Mouse (Mus musculus) Patski (cell line): ENCODE results near the gene Evi5l. TPM values are rescaled to one million over a fixed set of nuclear protein-coding genes. Genes with fewer than 3 reads are reported as not detected.
A peak's percentile ranks its signal among the peaks of the same experiment; 100 is the strongest.

Experiments used
- ATAC-seq: fragments of 100-300 bp; one replicate; pipeline ENCODE4 v1.8.0; 2021
- CTCF ChIA-PET: fragments of 350-600 bp; sonication (Branson Sonifier 250); formaldehyde crosslinking; loops from one replicate; lab custom pipeline; 2022; ENCODE audit warnings: inconsistent platforms; lab: Charles Lee
- POLR2A ChIA-PET: fragments of 350-600 bp; sonication (Branson Sonifier 250); formaldehyde crosslinking; loops from one replicate; lab custom pipeline; 2022; ENCODE audit warnings: antibody characterized with exemption, inconsistent platforms; lab: Charles Lee
- DNase-seq: peaks from one replicate; pipeline ENCODE4 v3.0.0-alpha.2; 2011; ENCODE audit warnings: low read depth, low spot score
- H3K27me3 ChIP-seq: fragments of 371-371 bp; one replicate; pipeline ENCODE4 v1.5.1; 2021
- CTCF ChIP-seq: fragments of 100-300 bp; IDR thresholded peaks from one replicate; pipeline ENCODE4 v1.5.1; 2021
- in situ Hi-C: fragments of 300-500 bp; cut with MboI; formaldehyde crosslinking; loops from 3 replicates; pipeline ENCODE4 v1.11.1; 2018; ENCODE audit warnings: low pct_unique_long_range_greater_than_20kb, mixed read lengths
- polyA plus RNA-seq: library from polyadenylated mRNA; unstranded; gene quantifications from one replicate; pipeline ENCODE4 v1.2.3, GENCODE M21; 2021

Evi5l gene
- polyA plus RNA-seq, 1 experiment from 2014 or later: 27.6 TPM

DNA sequence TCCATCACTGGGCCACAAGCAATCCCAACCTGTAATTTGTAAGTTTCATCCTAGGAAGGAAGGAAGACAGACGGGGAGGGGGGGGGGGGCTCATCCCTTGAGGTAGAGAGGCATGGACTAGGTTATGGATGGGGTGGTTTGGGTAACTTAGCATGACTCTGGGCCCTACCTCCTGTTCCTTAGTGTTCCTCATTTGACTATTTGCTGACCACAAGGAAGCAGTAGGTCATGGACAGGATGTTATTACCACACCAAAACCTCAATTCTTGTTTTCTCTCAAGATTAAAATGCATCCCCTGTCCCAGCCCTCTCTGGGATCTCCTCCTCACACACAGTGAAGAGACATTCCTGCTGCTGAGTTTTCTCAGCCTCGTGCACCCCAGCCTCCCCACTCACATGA lies 35.0 kb downstream of the Evi5l start:
- in situ Hi-C loops: no loop called here
- no peak for TF ChIP-seq CTCF
- H3K27me3 ChIP-seq: no peaks in the 10 kb centered on the region
- POLR2A ChIA-PET: no interaction called here
- DNase-seq (no peak), ATAC-seq (no peak)
- CTCF ChIA-PET: no interaction called here

DNA sequence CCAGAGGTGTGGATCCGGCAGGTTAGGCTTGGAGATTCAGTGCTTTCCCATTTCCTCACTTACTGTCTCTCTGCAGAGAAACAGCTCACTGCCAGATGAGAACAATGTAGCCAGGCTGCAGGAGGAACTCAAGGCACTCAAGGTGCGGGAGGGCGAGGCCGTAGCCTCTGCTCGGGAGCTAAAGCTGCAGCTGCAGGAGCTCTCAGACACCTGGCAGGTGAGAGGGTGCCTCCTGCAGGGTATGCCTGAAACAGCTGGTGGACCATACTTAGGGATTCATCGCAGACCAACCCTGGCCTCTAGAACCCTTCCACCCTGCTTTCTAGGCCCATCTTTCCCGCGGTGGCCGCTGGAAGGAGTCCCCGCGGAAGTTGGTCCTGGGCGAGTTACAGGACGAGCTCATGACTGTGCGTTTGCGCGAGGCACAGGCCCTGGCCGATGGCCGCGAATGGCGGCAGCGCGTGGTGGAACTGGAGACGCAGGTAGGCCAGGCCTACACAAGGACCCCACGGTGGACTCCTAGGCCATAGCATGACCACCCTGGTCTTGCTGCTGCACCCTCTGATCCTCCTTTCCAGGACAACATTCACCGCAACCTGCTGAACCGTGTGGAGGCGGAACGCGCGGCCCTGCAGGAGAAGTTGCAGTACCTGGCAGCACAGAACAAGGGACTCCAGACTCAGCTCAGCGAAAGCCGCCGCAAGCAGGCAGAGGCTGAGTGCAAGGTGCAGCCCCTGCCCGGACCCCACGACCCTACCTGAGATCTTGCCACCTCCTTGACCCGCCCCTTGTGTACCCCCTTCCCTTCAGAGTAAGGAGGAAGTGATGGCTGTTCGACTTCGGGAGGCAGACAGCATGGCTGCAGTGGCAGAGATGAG lies 39.1 kb downstream of the Evi5l start:
- ATAC-seq: no peak
- ChIA-PET POLR2A (interaction anchor here (0.8 kb wide), 1 partner anchor 13 kb away, joined by 9 read pairs; no protein-coding TSS in a partner anchor), CTCF (interaction anchor here (1.2 to 1.9 kb wide), 2 partner anchors 10 to 12 kb away, joined by 3 to 6 read pairs; no protein-coding TSS in a partner anchor)
- no peak for DNase-seq
- H3K27me3 ChIP-seq: no peaks in the 10 kb centered on the region
- TF ChIP-seq CTCF: no peak
- in situ Hi-C loops: no loop called here

DNA sequence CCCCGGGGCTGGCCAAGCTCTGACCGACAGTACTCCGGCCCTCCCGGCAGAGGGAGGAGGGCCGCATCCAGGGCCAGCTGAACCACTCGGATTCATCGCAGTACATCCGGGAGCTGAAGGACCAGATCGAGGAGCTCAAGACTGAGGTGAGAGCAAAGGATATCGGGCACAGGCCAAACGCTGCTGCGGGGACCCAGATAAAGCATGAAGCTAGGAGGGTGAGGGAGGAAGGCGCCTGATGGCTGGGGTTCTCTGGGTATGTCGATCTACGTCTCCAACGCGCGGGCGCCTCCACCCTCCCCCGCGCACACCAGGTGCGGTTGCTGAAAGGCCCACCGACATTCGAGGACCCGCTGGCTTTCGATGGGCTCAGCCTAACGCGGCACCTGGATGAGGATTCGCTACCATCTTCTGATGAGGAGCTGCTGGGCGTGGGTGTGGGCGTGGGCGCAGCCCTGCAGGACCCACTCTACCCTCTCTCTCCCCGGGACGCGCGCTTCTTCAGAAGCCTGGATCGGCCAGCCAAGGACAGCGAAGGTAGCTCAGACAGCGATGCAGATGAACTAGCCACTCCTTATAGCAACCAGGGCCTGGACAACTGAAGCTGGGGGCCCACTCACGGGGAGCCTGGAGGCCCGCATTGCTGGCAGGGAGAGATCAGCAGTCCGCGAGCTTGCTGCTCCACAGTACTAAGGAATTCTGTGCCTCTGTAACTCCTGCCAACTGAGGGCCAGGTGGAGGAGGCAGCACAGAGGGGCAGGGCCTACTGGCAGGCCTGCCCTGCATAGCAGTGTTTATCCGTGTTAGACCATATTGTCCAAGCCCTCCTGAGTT lies 40.0 kb downstream of the Evi5l start:
- CTCF ChIA-PET: interaction anchor here (1.2 to 1.9 kb wide), 2 partner anchors 11 to 13 kb away, joined by 3 to 6 read pairs; no protein-coding TSS in a partner anchor
- H3K27me3 ChIP-seq: no peaks in the 10 kb centered on the region
- ATAC-seq (no peak), DNase-seq (no peak)
- in situ Hi-C loops: no loop called here
- POLR2A ChIA-PET: no interaction called here
- no peak for TF ChIP-seq CTCF

GRCm38 (mm10) chr8:4207016-4207350 lies 40.6 kb downstream of the Evi5l start:
- no peak for TF ChIP-seq CTCF
- no peak for ATAC-seq
- CTCF ChIA-PET: no interaction called here
- in situ Hi-C loops: no loop called here
- no peaks in the 10 kb centered on the region for H3K27me3 ChIP-seq
- POLR2A ChIA-PET: no interaction called here
- no peak for DNase-seq

DNA sequence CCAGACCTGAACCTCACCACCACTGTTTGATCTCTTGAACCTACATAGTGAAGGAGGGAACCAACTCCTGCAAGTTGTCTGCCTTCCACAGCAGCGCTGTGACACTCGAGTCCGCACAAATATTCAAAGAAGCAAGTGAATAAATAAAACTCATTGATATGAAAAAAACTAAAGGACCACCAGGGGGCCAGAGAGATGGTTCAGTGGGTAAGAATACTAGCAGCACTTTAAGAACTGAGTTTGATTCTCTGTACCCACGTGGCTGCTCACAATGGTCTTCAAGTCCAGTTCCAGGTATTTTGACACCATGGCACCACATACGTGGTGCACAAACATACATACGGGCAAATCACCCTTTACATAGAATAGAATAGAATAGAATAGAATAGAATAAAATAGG lies 44.7 kb downstream of the Evi5l start:
- DNase-seq (no peak), ATAC-seq (no peak)
- no peaks in the 10 kb centered on the region for H3K27me3 ChIP-seq
- no peak for TF ChIP-seq CTCF
- in situ Hi-C loops: no loop called here
- ChIA-PET CTCF (no interaction called here), POLR2A (no interaction called here)

- POLR2A ChIA-PET: no interaction called here
- in situ Hi-C loops: no loop called here
- DNase-seq: no peak
- peak; percentile 23 for ATAC-seq
- peaks cover 7% of the 10 kb centered on the region for H3K27me3 ChIP-seq
- no peak for TF ChIP-seq CTCF
- CTCF ChIA-PET: interaction anchor here (1.0 to 1.7 kb wide), 2 partner anchors 19 to 32 kb away, joined by 3 to 5 read pairs; no protein-coding TSS in a partner anchor
Measured at GRCm38 (mm10) chr8:4212809-4213209, 46.4 kb downstream of the Evi5l start.

- in situ Hi-C loops: no loop called here
- no peak for DNase-seq
- TF ChIP-seq CTCF: no peak
- ChIA-PET CTCF (interaction anchor here (1.0 to 1.7 kb wide), 2 partner anchors 20 to 31 kb away, joined by 3 to 5 read pairs; no protein-coding TSS in a partner anchor), POLR2A (no interaction called here)
- ATAC-seq: no peak
- peaks cover 7% of the 10 kb centered on the region for H3K27me3 ChIP-seq
Measured at GRCm38 (mm10) chr8:4213210-4214005, 47.0 kb downstream of the Evi5l start.

DNA sequence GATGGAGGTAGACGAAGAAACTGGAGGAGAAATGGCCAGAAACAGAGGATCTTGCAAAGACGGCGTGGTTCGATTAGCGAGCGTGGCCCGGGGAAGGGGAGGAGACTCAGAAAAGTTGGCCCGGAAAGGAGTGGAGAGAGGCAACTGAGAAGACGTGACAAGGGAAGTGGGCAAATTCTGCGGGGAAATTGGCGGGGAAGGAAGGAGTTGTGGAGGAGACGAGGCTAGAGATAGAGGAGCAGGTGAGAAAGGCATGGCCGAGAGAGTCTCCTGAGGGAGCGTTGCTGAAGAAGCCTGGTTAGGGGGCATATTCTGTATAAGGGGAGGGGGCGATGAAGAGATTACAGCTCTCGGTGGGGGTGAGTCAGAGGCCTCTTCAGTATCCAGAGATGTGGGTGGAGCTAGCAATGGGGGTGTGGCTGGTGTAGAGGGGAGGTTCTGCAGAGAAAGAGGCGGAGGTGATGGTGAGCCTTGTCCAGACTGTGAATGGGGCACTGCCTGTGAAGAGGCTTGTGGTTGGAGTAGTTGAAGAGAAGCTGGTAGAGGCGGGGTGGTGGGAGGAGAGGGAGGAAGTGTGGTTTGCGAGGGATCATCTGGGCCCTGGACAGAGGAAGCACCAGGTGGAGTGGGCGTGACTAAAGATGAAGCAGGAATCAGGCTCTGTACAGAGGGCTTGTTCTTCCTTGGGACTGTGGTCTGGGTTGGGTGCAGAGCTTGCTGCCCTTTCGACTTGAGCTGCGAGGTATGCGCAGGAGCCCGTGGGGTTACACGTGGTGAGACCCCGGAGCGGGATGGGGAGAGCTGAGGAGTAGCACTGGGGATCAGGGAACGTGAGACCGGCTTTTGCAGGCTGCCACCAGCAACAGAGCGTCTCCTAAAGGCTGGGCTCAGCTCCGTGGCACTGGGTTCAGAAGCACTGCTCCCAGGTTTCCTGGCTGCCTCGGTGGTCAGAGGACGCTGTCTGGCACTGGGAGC lies 47.9 kb downstream of the Evi5l start:
- in situ Hi-C loops: no loop called here

GRCm38 (mm10) chr8:4216296-4216695 lies 49.9 kb downstream of the Evi5l start:
- in situ Hi-C loops: no loop called here
- ChIA-PET CTCF (interaction anchor here (1.3 to 2.6 kb wide), 2 partner anchors 11 to 14 kb away, joined by 4 to 7 read pairs; partner anchors contain the start of gene Lrrc8e), POLR2A (no interaction called here)
- no peak for ATAC-seq
- no peak for DNase-seq
- H3K27me3 ChIP-seq: peaks cover 7% of the 10 kb centered on the region
- no peak for TF ChIP-seq CTCF

More for the DNA sequence above, 47.9 kb downstream of the Evi5l start:
- POLR2A ChIA-PET: interaction anchor here (1.0 kb wide), 1 partner anchor 304 kb away, joined by 8 read pairs; no protein-coding TSS in a partner anchor
- DNase-seq (no peak), ATAC-seq (no peak)
- CTCF ChIA-PET: interaction anchor here (0.7 to 2.6 kb wide), 3 partner anchors 13 to 21 kb away, joined by 3 to 7 read pairs (median 3); partner anchors contain the start of gene Lrrc8e
- no peak for TF ChIP-seq CTCF
- peaks cover 7% of the 10 kb centered on the region for H3K27me3 ChIP-seq
